Mouse (Mus musculus): ENCODE measurements around the gene Klhl18. TPM values are rescaled to one million over a fixed set of nuclear protein-coding genes. Genes with fewer than 3 reads are reported as not detected.

Klhl18 gene
- polyA plus RNA-seq (2016; fragmentation: Nextera tagmentation; extraction: Ambion mirVana), result 10.3 and 10.9 TPM in 2 replicates

DNA sequence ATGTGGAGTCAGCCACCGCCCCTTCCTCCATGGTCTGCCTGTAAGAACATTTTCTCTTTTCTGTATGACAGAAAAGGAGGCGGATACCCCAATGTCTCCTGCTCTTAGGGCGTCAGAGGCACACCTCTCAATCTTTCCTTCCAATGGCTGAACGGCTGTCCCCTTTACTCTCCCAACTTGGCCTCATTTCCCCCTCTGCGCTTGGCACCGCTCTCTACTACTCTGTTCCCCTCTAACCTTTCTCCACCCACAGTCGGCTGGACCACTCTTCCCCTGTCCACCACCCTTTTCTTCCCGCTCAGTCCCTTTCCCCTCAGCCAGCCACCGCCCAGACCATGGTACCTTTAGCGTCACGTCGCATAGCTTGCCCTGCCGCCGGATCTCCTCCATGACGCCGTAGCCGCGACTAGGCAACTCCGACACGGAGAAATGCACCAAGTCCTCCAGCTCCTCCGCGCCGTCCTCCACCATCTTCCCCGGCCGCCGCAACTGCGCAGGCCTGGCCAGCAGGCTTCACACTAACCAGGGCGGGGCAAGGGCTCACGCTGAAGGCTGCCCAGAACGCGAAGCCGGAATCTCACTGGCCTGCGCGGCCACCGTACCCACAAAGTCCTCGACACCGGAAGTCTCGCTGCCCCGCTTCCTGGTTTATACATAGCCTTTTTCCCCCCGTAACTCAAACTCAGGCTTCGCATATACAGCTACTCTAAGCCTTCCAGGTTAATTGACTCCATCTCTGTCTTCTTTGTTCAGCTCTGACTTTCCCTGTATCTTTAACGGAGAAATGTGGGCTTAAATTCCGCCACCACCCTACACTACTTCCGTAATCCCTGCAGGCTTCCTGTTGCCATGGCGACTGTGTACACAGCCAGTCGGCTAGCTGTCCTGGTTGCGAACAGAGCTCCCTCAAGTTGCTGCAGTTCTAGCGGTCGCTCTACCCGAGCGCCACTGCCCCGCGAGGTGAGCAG is at the start of gene Klhl18, which contains the start of gene Kif9:
TSS of gene Klhl18 (minus strand) at position 571 of the 968 bp plus-strand sequence.
TSS of gene Kif9 (plus strand) at position 835 of the 968 bp plus-strand sequence.
- peak; percentile 97 for ATAC-seq (ENCODE audit: insufficient number of reproducible peaks, insufficient read depth, low FRiP score, low TSS enrichment)
- peak within 1 kb of the TSS; percentile 71 for H3K9ac ChIP-seq
- no peaks in the 10 kb centered on the region; the same call in 1 of the 2 replicates for H3K27me3 ChIP-seq
- H3K36me3 ChIP-seq, result no peaks in the 10 kb centered on the region; the same call in 1 of the 2 replicates
- H3K4me3 ChIP-seq, result peak within 1 kb of the TSS; percentile 67
- peaks cover 10% of the 10 kb centered on the region for H3K4me1 ChIP-seq
- peak within 1 kb of the TSS; percentile 83 for H3K27ac ChIP-seq
- no peaks in the 10 kb centered on the region for H3K9me3 ChIP-seq
- under 1% methylated on average over 53 of the region's 53 CpGs for WGBS
- H3K4me2 ChIP-seq (replicated peaks), result peak within 1 kb of the TSS; percentile 80

DNA sequence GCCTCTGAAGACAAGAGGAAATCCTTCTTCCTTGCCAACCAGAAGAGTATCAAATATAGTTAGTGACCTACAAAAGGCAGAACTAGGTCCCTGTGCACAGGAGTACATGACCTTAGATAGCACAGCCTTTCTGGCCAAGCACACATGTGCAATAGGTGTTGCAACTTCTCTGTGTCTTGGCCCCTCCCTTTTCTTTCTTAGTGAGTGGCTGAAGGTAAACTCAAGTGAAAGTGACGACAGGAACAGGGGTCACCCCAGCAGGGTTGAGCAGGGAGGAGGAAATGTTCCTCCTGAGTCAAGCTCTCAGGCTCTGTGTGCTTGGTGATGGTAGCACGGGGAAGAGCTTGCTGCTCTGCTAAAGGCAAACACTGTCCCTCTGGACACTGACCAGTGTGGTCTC is 49.2 kb upstream of the Klhl18 start:
- no peak overlapping the region for H3K4me2 ChIP-seq (replicated peaks)
- H3K36me3 ChIP-seq, result no peaks in the 10 kb centered on the region
- no peaks in the 10 kb centered on the region for H3K4me1 ChIP-seq
- no peak overlapping the region for H3K9ac ChIP-seq
- no peaks in the 10 kb centered on the region for H3K27me3 ChIP-seq
- WGBS, result 58% methylated on average over 2 of the region's 2 CpGs
- H3K9me3 ChIP-seq, result no peaks in the 10 kb centered on the region
- H3K4me3 ChIP-seq, result no peak overlapping the region
- no peak overlapping the region for H3K27ac ChIP-seq
- ATAC-seq (ENCODE audit: insufficient number of reproducible peaks, insufficient read depth, low FRiP score, low TSS enrichment), result no peak

- Histone ChIP-seq H3K9ac (no peak overlapping the region), H3K4me1 (no peaks in the 10 kb centered on the region), H3K27me3 (no peaks in the 10 kb centered on the region), H3K27ac (no peak overlapping the region), H3K9me3 (peaks cover 8% of the 10 kb centered on the region; the same call in 1 of the 2 replicates), H3K4me2 (replicated peaks) (no peak overlapping the region), H3K36me3 (no peaks in the 10 kb centered on the region), H3K4me3 (no peak overlapping the region)
- ATAC-seq (ENCODE audit: insufficient number of reproducible peaks, insufficient read depth, low FRiP score, low TSS enrichment), result no peak
- 54% methylated on average over 5 of the region's 5 CpGs for WGBS
Observed at GRCm38 (mm10) chr9:110490913-110491312, 14.4 kb upstream of the Klhl18 start.

- Histone ChIP-seq H3K4me3 (no peak overlapping the region), H3K4me1 (no peaks in the 10 kb centered on the region), H3K27me3 (no peaks in the 10 kb centered on the region), H3K9ac (no peak overlapping the region), H3K36me3 (no peaks in the 10 kb centered on the region), H3K27ac (no peak overlapping the region), H3K4me2 (replicated peaks) (no peak overlapping the region), H3K9me3 (peaks cover 8% of the 10 kb centered on the region; the same call in 1 of the 2 replicates)
- 48% methylated on average over 4 of the region's 4 CpGs for WGBS
- no peak for ATAC-seq (ENCODE audit: insufficient number of reproducible peaks, insufficient read depth, low FRiP score, low TSS enrichment)
Observed at GRCm38 (mm10) chr9:110488841-110489240, 12.3 kb upstream of the Klhl18 start.

DNA sequence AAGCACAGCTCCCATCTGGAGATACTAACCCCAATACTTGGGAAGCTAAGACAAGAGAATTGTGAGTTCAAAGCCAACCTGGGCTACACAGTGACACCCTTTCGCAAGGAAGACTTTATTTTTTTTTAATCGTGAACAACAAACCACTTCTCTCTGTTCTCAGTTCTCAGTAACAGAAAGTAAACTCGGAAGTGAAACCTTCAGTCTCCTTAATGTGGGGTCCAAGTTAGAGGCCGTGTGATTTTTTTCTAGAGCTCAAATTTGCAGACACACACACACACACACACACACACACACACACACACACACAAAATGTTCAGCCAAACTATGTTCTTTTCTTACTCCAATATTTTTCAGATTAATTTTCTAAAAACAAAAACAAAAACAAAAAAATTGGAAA is 2.1 kb upstream of the Klhl18 start:
- Histone ChIP-seq H3K4me3 (no peak overlapping the region), H3K27ac (no peak overlapping the region), H3K27me3 (no peaks in the 10 kb centered on the region; the same call in 1 of the 2 replicates), H3K9me3 (no peaks in the 10 kb centered on the region), H3K4me1 (peaks cover 10% of the 10 kb centered on the region), H3K9ac (no peak overlapping the region), H3K4me2 (replicated peaks) (no peak overlapping the region), H3K36me3 (no peaks in the 10 kb centered on the region)
- ATAC-seq (ENCODE audit: insufficient number of reproducible peaks, insufficient read depth, low FRiP score, low TSS enrichment), result no peak
- WGBS, result 68% methylated on average over 4 of the region's 4 CpGs

GRCm38 (mm10) chr9:110477951-110478350 is 1.5 kb upstream of the Klhl18 start:
- WGBS, result 51% methylated on average over 11 of the region's 11 CpGs
- Histone ChIP-seq H3K9ac (no peak overlapping the region), H3K4me3 (no peak overlapping the region)

GRCm38 (mm10) chr9:110466179-110466578 is 10.3 kb downstream of the Klhl18 start:
- H3K4me2 ChIP-seq (replicated peaks), result no peak overlapping the region
- ATAC-seq (ENCODE audit: insufficient number of reproducible peaks, insufficient read depth, low FRiP score, low TSS enrichment), result no peak
- H3K36me3 ChIP-seq, result 0 out of 2 replicates have a peak, but pooled peaks cover 4% of the 10 kb centered on the region
- 82% methylated on average over 3 of the region's 3 CpGs for WGBS
- no peaks in the 10 kb centered on the region for H3K27me3 ChIP-seq
- no peaks in the 10 kb centered on the region for H3K4me1 ChIP-seq
- no peak overlapping the region for H3K27ac ChIP-seq
- no peak overlapping the region for H3K9ac ChIP-seq
- H3K9me3 ChIP-seq, result no peaks in the 10 kb centered on the region
- no peak overlapping the region for H3K4me3 ChIP-seq

More at GRCm38 (mm10) chr9:110477951-110478350, 1.5 kb upstream of the Klhl18 start:
- ATAC-seq (ENCODE audit: insufficient number of reproducible peaks, insufficient read depth, low FRiP score, low TSS enrichment), result no peak
- Histone ChIP-seq H3K27ac (no peak overlapping the region), H3K9me3 (no peaks in the 10 kb centered on the region), H3K27me3 (no peaks in the 10 kb centered on the region; the same call in 1 of the 2 replicates), H3K36me3 (no peaks in the 10 kb centered on the region), H3K4me2 (replicated peaks) (no peak overlapping the region), H3K4me1 (peaks cover 10% of the 10 kb centered on the region)

GRCm38 (mm10) chr9:110465336-110465735 is 11.2 kb downstream of the Klhl18 start:
- H3K9ac ChIP-seq, result no peak overlapping the region
- 0 out of 2 replicates have a peak, but pooled peaks cover 4% of the 10 kb centered on the region for H3K36me3 ChIP-seq
- ATAC-seq (ENCODE audit: insufficient number of reproducible peaks, insufficient read depth, low FRiP score, low TSS enrichment), result no peak
- 91% methylated on average over 6 of the region's 6 CpGs for WGBS
- no peaks in the 10 kb centered on the region for H3K9me3 ChIP-seq
- no peak overlapping the region for H3K27ac ChIP-seq
- no peak overlapping the region for H3K4me3 ChIP-seq
- no peaks in the 10 kb centered on the region for H3K27me3 ChIP-seq
- no peak overlapping the region for H3K4me2 ChIP-seq (replicated peaks)
- no peaks in the 10 kb centered on the region for H3K4me1 ChIP-seq

DNA sequence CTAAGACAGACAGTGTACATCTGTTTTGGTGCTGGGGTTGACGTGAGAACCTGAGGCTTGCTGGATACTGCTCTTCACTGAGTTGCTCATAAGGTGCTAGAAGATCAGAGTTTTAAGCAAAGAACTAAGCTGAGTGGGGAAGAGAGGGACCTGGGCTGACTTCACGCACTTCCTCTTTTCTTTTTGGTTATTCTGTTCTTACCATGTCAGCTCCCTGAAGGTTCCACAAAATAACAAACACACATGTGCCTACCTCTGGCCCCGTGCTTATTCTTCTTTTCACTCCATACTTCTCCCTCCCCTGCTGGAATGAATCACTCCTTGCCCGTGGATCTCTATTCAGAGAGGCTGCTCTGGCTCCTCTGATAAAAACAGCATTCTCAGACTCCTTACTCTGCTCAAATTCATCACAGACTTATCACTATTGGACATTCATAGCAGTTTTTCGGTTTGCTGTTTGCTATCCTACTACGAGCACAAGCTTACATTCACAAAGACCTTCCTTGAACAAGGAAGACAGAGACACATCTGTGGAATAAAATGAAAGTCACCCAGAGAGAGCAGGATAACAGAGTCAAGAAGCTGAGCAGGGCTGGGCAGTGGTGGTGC is 12.4 kb downstream of the Klhl18 start:
- no peak overlapping the region for H3K4me3 ChIP-seq
- H3K27ac ChIP-seq, result no peak overlapping the region
- H3K9ac ChIP-seq, result no peak overlapping the region
- H3K4me1 ChIP-seq, result no peaks in the 10 kb centered on the region
- 0 out of 2 replicates have a peak, but pooled peaks cover 4% of the 10 kb centered on the region for H3K36me3 ChIP-seq
- no peak overlapping the region for H3K4me2 ChIP-seq (replicated peaks)
- no peak for ATAC-seq (ENCODE audit: insufficient number of reproducible peaks, insufficient read depth, low FRiP score, low TSS enrichment)
- no peaks in the 10 kb centered on the region for H3K27me3 ChIP-seq
- no peaks in the 10 kb centered on the region for H3K9me3 ChIP-seq
- 89% methylated on average over 6 of the region's 6 CpGs for WGBS

- no peak for ATAC-seq (ENCODE audit: insufficient number of reproducible peaks, insufficient read depth, low FRiP score, low TSS enrichment)
- 78% methylated on average over 7 of the region's 7 CpGs for WGBS
- Histone ChIP-seq H3K4me3 (no peak overlapping the region), H3K4me1 (no peaks in the 10 kb centered on the region), H3K9me3 (no peaks in the 10 kb centered on the region), H3K36me3 (0 out of 2 replicates have a peak, but pooled peaks cover 4% of the 10 kb centered on the region), H3K4me2 (replicated peaks) (no peak overlapping the region), H3K9ac (no peak overlapping the region), H3K27me3 (no peaks in the 10 kb centered on the region), H3K27ac (no peak overlapping the region)
Observed at GRCm38 (mm10) chr9:110462321-110462720, 14.2 kb downstream of the Klhl18 start.

DNA sequence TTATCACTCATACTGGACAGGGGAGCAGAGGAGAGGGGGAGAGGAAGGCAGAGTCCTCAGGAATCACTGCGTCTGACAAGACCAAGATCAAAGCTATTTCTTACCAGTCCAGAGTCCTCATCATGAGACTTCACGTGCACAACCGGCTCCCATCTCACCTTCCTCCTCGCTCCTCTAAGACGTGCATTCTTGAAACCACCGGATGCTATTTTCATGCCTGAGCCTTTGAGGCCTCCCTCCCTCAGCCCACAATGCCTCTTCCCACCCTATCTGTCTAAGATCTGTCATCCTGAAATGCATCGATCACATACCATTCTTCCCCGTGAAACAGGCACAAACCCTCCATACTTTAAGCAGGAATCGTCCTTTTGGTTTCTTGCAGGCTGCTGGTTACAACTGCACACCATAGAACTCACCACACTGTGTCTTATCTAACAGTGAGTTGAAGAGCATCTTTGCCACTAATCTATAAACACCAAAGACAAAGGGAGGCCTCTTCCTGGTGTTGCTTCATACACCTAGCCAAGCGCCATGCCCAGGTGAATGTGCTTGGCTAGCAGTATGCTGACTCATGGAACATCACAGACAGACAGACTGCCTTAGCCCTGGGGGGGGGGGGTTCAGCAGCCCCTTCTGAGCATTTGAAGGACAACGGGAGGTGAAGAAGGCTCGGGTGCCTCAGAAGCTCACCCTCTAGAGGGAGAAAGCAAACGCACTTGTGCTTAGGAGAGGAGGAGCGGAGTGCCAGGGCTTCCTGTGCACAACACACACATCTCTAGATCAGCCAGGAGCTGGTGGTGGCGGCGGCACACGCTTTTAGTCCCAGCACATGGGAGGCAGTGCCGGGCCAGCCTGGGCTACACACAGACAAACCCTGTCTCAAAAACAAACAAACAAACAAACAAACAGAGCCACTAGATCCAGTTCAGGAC is 15.3 kb downstream of the Klhl18 start:
- Histone ChIP-seq H3K27me3 (no peaks in the 10 kb centered on the region), H3K36me3 (0 out of 2 replicates have a peak, but pooled peaks cover 4% of the 10 kb centered on the region), H3K4me2 (replicated peaks) (no peak overlapping the region), H3K27ac (no peak overlapping the region), H3K9me3 (no peaks in the 10 kb centered on the region), H3K9ac (no peak overlapping the region), H3K4me1 (no peaks in the 10 kb centered on the region), H3K4me3 (no peak overlapping the region)
- 89% methylated on average over 18 of the region's 18 CpGs for WGBS
- no peak for ATAC-seq (ENCODE audit: insufficient number of reproducible peaks, insufficient read depth, low FRiP score, low TSS enrichment)
